Mouse (Mus musculus) frontal cortex, postnatal 10 days (tissue): Measurements from ENCODE around the gene Rad9a.

Experiments
- DNase-seq, 2 experiments: peaks; one replicate each; pipeline ENCODE4 v3.0.0; 2022; ENCODE audit warnings: low spot score in 2 of 2, mixed read lengths in 1 of 2

Gene Rad9a

DNA sequence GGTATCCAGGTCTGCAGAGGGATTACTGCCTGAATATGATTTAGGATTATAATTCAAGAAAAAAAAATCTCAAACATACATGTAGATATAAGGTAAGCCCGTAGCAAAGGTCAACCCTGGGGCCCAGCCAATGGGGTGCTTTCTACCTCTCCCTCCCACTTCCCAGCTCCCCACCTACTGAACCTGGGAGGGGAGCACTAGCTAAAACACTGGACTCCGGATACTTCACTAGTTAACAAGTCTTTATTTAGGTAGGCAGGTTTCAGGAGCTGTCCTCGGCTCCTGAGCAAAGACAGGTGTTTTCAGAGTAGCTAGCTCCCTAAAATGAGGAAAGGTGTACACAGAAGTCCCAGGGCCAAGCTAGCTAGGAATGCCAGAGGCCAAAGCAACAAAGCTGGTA is 37.4 kb downstream of the Rad9a start:
- DNase-seq = no peak

GRCm38 (mm10) chr19:4163543-4163887 is 37.9 kb downstream of the Rad9a start:
- no peak for DNase-seq

DNA sequence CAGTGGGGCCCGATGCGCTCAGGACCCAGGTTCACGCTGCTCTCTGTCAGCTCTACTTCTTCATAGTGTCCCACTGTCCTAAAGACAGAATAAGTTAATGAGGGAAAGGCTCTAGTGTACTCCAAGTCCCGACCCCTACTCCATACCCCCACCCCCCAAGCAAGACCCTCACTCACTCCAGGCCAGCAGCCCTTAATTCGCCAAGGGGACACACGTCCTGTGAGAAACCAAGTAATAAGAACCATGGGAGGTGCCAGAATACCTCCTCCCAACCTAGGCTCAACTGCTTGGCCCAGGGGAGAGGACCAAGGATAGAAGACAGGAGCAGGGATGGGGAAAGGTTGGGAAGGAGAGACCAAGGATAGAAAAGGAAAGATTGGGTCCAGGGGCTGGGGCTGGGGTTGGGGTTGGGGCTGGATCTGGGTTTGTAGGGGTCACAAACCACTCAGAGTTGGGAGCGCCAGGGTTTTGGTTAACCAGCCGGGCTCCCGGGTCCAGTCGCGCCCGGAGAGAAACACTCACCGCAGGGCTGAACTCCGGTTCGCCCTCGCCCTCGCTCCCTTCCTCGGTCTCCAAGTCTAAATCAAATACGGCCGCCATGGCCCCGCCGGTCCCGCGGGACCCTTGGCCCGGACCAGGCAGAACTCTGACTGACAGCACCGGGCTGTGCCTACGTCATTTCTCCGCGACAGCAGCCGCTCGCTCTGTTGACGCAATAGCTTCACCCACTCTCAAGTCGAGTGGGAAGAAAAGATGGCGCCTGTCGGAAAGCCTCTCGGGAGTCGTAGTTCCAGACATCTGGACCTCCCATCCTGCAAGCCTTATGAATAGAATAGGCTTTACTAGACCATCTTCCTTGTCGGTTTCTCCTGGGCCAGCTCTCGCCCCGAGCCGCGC is 38.6 kb downstream of the Rad9a start, which contains the start of gene Rps6kb2:
Rps6kb2 (minus strand) TSS at position 709 of the 897 bp plus-strand sequence.
- peak; percentile 94 to 97 for DNase-seq

GRCm38 (mm10) chr19:4159049-4159448 is 42.4 kb downstream of the Rad9a start:
- DNase-seq = no peak

- DNase-seq = peak in 1 of 2 experiments; percentile 12
Measured at GRCm38 (mm10) chr19:4156771-4157170, 44.7 kb downstream of the Rad9a start.

DNA sequence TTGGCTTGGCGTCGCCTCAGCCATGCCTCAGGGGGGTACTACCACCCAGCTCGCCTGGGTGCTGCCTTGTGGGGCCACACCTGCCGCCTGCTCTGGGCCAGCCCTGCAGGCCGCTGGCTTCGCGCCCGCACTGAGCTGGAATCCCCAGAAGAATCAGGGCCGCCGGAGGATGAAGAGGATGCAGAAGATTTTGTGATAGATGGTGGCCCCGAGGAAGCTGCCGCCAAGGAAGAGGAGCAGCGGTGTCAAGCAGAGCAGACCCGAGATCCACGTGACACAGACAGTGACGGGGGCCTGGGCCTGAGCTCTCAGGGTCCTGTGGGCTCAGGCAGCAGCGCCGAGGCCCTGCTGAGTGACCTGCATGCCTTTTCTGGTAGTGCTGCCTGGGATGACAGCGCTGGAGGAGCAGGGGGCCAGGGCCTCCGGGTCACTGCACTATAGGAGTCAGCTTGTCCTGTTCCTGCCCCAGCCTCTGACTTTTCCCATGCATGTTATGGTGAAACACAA is 45.3 kb downstream of the Rad9a start:
- peak in 1 of 2 experiments; percentile 6 for DNase-seq

- DNase-seq = peak in 1 of 2 experiments; percentile 5
Measured at GRCm38 (mm10) chr19:4155223-4156072, 46.0 kb downstream of the Rad9a start.

- DNase-seq = peak in 1 of 2 experiments; percentile 5
Measured at GRCm38 (mm10) chr19:4154437-4155222, 46.8 kb downstream of the Rad9a start.

GRCm38 (mm10) chr19:4153232-4153654 is 48.2 kb downstream of the Rad9a start, which contains the start of gene Ptprcap:
Ptprcap (plus strand) TSS chr19:4153604.
- DNase-seq = no peak

GRCm38 (mm10) chr19:4152445-4153231 is 48.8 kb downstream of the Rad9a start:
- DNase-seq = no peak

DNA sequence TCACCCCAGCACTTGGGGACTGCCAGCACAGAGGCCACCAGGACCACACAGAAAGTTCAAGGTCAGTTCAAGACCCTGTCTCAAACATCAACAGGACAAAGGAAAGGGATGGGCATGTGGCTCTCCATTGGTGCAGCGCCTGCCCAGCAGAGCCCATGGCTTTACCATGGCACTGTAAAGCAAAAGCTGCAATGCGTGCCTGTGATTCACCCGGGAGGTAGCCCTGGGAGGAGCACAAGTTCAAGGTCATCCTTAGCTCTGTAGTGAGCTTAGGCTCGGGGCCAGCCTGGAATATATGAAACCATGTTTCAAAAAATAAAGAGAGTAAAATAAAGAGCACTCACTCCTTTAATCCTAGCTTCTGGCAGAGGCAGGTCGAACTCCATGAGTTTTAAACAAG is 49.6 kb downstream of the Rad9a start:
- no peak for DNase-seq

GRCm38 (mm10) chr19:4151488-4151860 is 50.0 kb downstream of the Rad9a start:
- DNase-seq = no peak

GRCm38 (mm10) chr19:4150567-4151487 is 50.6 kb downstream of the Rad9a start:
- DNase-seq = no peak

GRCm38 (mm10) chr19:4149764-4150461 is 51.5 kb downstream of the Rad9a start:
- DNase-seq = no peak

- DNase-seq = no peak
Measured at GRCm38 (mm10) chr19:4149283-4149682, 52.2 kb downstream of the Rad9a start.

DNA sequence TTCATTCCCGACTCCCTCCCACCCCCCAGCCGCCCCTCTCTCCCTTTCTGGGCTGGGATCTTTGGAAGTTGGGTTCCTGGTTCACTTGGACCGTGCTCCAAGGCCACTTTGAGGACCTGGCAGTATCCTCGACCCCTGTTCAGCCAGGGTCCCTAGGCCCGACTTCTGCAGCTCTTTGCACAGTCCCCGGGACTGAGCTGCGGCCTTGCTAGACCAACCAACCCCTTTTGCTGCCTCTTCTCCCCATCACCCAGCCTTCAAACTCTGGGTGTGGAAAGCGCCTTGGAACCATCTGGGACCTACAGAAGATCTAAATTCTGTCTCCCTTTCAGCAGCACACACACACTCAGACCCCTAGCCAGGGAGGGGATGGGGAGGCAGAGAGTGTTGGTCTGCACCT is 52.6 kb downstream of the Rad9a start:
- DNase-seq = no peak

DNA sequence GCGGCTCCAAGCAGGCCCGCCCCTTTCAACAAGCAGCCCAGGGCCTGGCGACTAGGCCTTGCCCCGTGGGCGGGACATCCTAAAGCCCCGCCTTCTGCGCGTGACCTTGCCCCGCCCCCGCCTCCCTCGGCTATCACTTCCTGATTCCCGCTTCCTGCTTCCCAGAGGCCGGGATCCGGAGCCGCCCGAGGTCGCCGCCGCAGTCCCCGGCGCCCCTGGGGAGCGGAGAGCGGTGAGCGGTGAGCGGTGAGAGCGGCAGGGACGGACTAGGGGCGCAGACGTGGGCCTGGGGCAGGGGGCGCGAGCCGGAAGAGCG is 53.0 kb downstream of the Rad9a start, which contains the start of gene Coro1b:
Coro1b (plus strand) TSS at position 129 of the 316 bp plus-strand sequence.
- DNase-seq = peak; percentile 91 to 95

DNA sequence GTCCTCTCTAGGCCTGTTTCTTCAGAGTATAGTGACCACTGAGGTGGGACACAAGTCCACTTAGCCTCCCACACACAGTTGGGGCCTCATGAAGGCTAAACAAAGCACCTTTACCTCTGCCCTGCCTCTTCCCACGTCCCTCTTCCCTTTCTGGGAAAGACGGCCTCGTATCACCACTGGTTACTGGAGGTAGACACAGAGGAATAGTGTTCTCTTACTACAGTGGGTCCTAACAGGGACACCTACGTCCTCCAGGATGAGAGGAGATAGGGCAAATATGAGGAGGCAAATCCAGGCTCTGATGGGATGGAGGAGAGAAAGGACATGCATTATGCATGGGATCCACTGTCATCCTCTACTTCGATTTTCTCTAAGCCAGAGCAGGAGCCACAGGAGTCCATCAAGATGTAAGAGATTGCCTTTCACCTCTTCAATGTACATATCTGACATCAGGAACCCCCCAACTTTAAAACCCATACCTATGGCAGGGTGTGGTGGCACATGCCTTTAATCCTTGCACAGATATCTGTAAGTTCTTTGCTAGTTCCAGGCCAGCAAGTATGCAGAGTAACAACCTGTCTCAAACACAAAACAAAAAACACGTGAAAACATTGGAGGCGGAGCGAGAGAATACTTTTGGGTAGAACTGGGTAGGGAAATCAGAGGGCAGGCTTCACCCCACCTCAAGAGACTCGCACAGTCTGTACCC is 53.5 kb downstream of the Rad9a start:
- DNase-seq = no peak
